Mouse (Mus musculus) kidney, postnatal 0 days (tissue): ENCODE measurements at regions not wholly inside any gene's neighbourhood (a gene's known extent, or its start where the extent isn't known, plus 50 kb on each side); places are given as distances from the start of the nearest gene placed in this dataset.

ENCODE experiments used
- ATAC-seq: fragments of 200-750 bp; cut with Nextera tagmentation; replicated peaks from 2 replicates; pipeline ENCODE4 v1.8.0; 2017; ENCODE audit warnings: low read depth, moderate number of reproducible peaks, moderate TSS enrichment, moderate library complexity; ENCODE audit not compliant: low FRiP score
- DNase-seq: peaks from one replicate; pipeline ENCODE4 v3.0.0-alpha.2; 2016; ENCODE audit warnings: low spot score
- H3K27ac ChIP-seq: fragments of 300-500 bp; sonication (generic); 2 replicates; pipeline ENCODE4 v1.5.1; 2014; ENCODE audit warnings: mild to moderate bottlenecking
- H3K27me3 ChIP-seq: fragments of 300-500 bp; sonication (generic); 2 replicates; pipeline ENCODE4 v1.6.1; 2014; ENCODE audit warnings: low read length, mixed read lengths; ENCODE audit not compliant: insufficient read depth
- H3K36me3 ChIP-seq: fragments of 300-500 bp; sonication (generic); 2 replicates; pipeline ENCODE4 v1.6.1; 2014; ENCODE audit warnings: low read length, mixed read lengths; ENCODE audit not compliant: insufficient read depth
- H3K4me1 ChIP-seq: fragments of 300-500 bp; sonication (generic); replicated peaks from 2 replicates; pipeline ENCODE4 v1.6.1; 2014; ENCODE audit warnings: antibody characterized with exemption, low read length, mixed read lengths; ENCODE audit not compliant: insufficient read depth
- H3K4me2 ChIP-seq: fragments of 300-500 bp; sonication (generic); 2 replicates; pipeline ENCODE4 v1.6.1; 2014; ENCODE audit warnings: mild to moderate bottlenecking, low read length, moderate library complexity, mixed read lengths
- H3K4me3 ChIP-seq: fragments of 300-500 bp; sonication (generic); replicated peaks from 2 replicates; pipeline ENCODE4 v1.5.1; 2014; ENCODE audit warnings: low read depth, low read length
- H3K9ac ChIP-seq: fragments of 300-500 bp; sonication (generic); 2 replicates; pipeline ENCODE4 v1.6.1; 2014; ENCODE audit warnings: low read depth, low read length
- H3K9me3 ChIP-seq: fragments of 300-500 bp; sonication (generic); replicated peaks from 2 replicates; pipeline ENCODE4 v1.6.1; 2016; ENCODE audit warnings: low read length, inconsistent platforms, mixed read lengths
- CTCF ChIP-seq: IDR thresholded peaks from 2 replicates; pipeline ENCODE4 v1.5.1; 2016; ENCODE audit warnings: antibody characterized with exemption, low read depth, mild to moderate bottlenecking, moderate library complexity
- WGBS: fragments of 180-500 bp; shearing (Covaris S2); extraction: QIAGEN DNeasy Blood & Tissue Kit; methylation state at CpG from one replicate; pipeline ENCODE4 v1.1.7; 2014; 5-methylcytosine and 5-hydroxymethylcytosine counted together

- ATAC-seq (no peak), DNase-seq (no peak)
- Histone ChIP-seq H3K4me3 (no peak overlapping the region), H3K9ac (no peak overlapping the region), H3K36me3 (no peaks in the 10 kb centered on the region), H3K9me3 (no peaks in the 10 kb centered on the region), H3K27ac (no peak overlapping the region), H3K27me3 (no peaks in the 10 kb centered on the region), H3K4me2 (no peak overlapping the region), H3K4me1 (no peaks in the 10 kb centered on the region)
- WGBS = 88% methylated on average over 2 of the region's 2 CpGs
- no peak for TF ChIP-seq CTCF
Observed at GRCm38 (mm10) chr1:137921592-137921991, 253.9 kb downstream of the Ptprc start.

DNA sequence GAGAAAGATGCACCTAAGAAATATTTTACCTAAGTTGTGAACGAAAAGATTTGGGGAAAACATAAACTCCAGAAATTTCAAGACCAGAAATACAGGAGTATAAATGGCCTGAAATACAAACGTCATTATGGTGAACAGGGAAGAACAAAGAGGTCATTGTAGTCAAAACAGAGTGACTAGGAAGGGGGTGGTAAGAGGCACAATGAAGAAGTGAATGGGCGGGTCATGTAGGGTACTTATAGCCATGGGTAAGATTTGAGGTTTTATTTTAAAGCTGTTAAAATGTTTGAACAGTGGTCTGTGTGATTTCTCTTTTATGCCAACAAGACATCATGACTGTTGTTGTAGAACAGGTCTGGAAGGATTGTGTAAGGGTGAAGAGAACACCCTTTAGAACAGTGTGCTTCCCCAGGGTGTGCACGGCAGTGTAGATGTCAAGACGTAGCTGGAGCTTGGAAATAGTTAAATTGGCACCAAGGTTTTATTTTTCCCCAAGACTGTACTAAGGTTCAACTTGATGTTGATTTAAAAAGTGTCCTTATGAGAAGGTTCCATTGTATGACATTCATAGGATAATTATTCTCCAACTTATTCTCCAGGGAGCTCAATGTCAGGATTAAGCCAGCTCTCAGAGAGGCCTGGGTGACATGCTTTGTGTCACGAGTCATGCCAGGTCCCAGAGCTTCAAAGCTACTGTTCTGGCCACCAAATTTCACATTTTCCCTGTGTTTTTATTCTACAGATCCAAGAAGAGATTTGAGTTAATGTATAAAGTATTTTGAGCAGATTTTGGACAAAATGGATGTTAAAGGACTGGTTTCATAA lies 255.6 kb downstream of the Ptprc start:
- H3K4me3 ChIP-seq = no peak overlapping the region
- no peak for TF ChIP-seq CTCF
- no peak for DNase-seq
- H3K4me2 ChIP-seq = no peak overlapping the region
- H3K36me3 ChIP-seq = no peaks in the 10 kb centered on the region
- ATAC-seq = no peak
- 80% methylated on average over 6 of the region's 6 CpGs for WGBS
- H3K27ac ChIP-seq = no peak overlapping the region
- H3K4me1 ChIP-seq = no peaks in the 10 kb centered on the region
- H3K9ac ChIP-seq = no peak overlapping the region
- H3K27me3 ChIP-seq = no peaks in the 10 kb centered on the region
- H3K9me3 ChIP-seq = no peaks in the 10 kb centered on the region

DNA sequence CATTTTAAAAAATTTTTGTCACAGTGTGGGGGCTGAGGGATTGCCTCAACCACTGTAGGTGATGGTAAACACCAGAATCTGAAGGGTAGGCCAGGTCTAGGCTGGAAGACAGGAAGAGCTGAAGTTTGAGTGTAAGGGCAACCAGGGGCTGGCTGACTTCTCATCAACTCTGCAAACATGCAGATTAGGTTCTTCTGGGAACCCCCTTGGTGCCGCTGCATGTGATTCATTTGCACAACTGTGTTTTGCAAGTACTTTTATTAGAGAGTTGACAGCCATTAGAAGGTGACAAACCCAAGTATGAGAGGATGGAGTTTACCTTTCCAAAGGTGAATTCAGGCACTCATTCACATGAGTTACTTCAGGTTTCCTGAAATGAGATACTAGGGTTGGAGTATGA lies 258.1 kb downstream of the Ptprc start:
- 82% methylated on average over 1 of the region's 1 CpGs for WGBS
- Histone ChIP-seq H3K4me2 (no peak overlapping the region), H3K9ac (no peak overlapping the region), H3K27me3 (no peaks in the 10 kb centered on the region), H3K9me3 (no peaks in the 10 kb centered on the region), H3K4me3 (no peak overlapping the region), H3K27ac (no peak overlapping the region), H3K36me3 (no peaks in the 10 kb centered on the region), H3K4me1 (no peaks in the 10 kb centered on the region)
- no peak for TF ChIP-seq CTCF
- DNase-seq (no peak), ATAC-seq (no peak)

DNA sequence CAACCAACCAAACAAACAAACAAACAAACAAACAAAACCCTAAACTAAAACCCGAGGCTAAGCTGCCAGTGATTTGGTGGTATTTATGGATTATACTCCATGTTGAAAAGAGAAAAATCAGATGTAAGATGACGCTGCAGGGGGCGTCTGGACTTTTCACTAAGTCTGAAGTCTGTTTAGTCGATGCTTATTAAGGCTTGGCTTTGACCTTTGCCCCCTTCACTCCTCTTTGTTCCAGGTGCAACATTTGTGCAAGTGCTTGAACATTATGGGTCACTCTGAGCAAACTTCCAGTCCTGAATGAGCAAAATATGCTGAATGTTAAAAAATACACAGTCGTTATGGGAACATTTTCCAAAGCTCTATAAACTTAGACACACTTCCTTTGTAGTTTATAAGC lies 268.6 kb downstream of the Ptprc start:
- no peaks in the 10 kb centered on the region for H3K4me1 ChIP-seq
- no peak for TF ChIP-seq CTCF
- no peaks in the 10 kb centered on the region for H3K27me3 ChIP-seq
- ATAC-seq (no peak; the same call in 1 of the 2 replicates), DNase-seq (no peak)
- H3K4me3 ChIP-seq = no peak overlapping the region
- H3K9me3 ChIP-seq = no peaks in the 10 kb centered on the region
- WGBS = 50% methylated on average over 5 of the region's 5 CpGs
- no peaks in the 10 kb centered on the region for H3K36me3 ChIP-seq
- no peak overlapping the region for H3K4me2 ChIP-seq
- H3K9ac ChIP-seq = no peak overlapping the region
- no peak overlapping the region for H3K27ac ChIP-seq

GRCm38 (mm10) chr1:137906477-137906876 lies 269.0 kb downstream of the Ptprc start:
- H3K36me3 ChIP-seq = no peaks in the 10 kb centered on the region
- no peaks in the 10 kb centered on the region for H3K9me3 ChIP-seq
- H3K9ac ChIP-seq = no peak overlapping the region
- WGBS = 51% methylated on average over 3 of the region's 3 CpGs
- DNase-seq = no peak
- H3K4me3 ChIP-seq = no peak overlapping the region
- no peak for TF ChIP-seq CTCF
- no peaks in the 10 kb centered on the region for H3K27me3 ChIP-seq
- no peaks in the 10 kb centered on the region for H3K4me1 ChIP-seq
- H3K27ac ChIP-seq = no peak overlapping the region
- H3K4me2 ChIP-seq = no peak overlapping the region
- ATAC-seq = no peak

DNA sequence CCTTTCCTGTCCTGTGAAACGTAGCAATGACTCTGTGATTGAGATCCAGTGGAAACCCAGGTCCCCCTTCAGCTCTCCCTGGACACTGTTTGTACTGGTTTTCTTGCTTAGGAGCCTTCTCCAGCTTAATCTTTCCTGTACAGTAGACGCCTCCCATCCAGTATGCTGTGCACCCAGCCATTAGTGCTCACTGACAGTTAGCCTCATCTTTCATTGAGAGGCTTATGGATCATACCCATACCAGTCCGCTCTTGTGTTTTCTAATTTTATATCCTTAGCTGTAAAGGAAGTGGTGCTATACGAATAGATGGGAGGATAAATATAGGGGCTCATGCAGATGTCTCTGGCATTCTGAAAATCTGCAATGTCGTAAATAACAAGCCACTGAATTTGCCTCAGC lies 269.9 kb downstream of the Ptprc start:
- Histone ChIP-seq H3K9me3 (no peaks in the 10 kb centered on the region), H3K4me2 (no peak overlapping the region), H3K4me1 (no peaks in the 10 kb centered on the region), H3K4me3 (no peak overlapping the region), H3K9ac (no peak overlapping the region), H3K27me3 (no peaks in the 10 kb centered on the region), H3K36me3 (no peaks in the 10 kb centered on the region), H3K27ac (no peak overlapping the region)
- ATAC-seq = no peak
- no peak for DNase-seq
- TF ChIP-seq CTCF = no peak
- WGBS = 57% methylated on average over 5 of the region's 5 CpGs

GRCm38 (mm10) chr1:137903351-137903750 lies 272.2 kb downstream of the Ptprc start:
- Histone ChIP-seq H3K4me2 (no peak overlapping the region), H3K36me3 (no peaks in the 10 kb centered on the region), H3K27me3 (no peaks in the 10 kb centered on the region), H3K4me3 (no peak overlapping the region), H3K9ac (no peak overlapping the region), H3K27ac (no peak overlapping the region), H3K9me3 (no peaks in the 10 kb centered on the region), H3K4me1 (no peaks in the 10 kb centered on the region)
- TF ChIP-seq CTCF = no peak
- WGBS = 54% methylated on average over 4 of the region's 4 CpGs
- no peak for DNase-seq
- ATAC-seq = no peak
